Mouse (Mus musculus) adrenal gland, postnatal 14 days (tissue): ENCODE data around the gene Rnf150. TPM values are rescaled to one million over a fixed set of nuclear protein-coding genes. Genes with fewer than 3 reads are reported as not detected.
A peak's percentile ranks its signal among the peaks of the same experiment; 100 is the strongest.

Experiments
- DNase-seq: peaks from one replicate; pipeline ENCODE4 v3.0.0; 2021; ENCODE audit warnings: mixed read lengths
- long read RNA-seq, 2 experiments: library from polyadenylated mRNA; stranded (forward); transcript quantifications; one replicate each; pipeline ENCODE4 v2.0.0; 2021
- total RNA-seq: library from RNA; stranded (reverse); gene quantifications from 2 replicates; pipeline ENCODE4 v1.2.3, GENCODE M21; 2021

Rnf150 gene
- 13.8 and 14.2 TPM in 2 replicates for total RNA-seq
- long read RNA-seq, experiment 1, full-length matches to known transcripts = 3 of 5 reads
- long read RNA-seq, experiment 1, partial matches to known transcripts = 0 of 5 reads
- long read RNA-seq, experiment 1, other reads (novel, unspliced or antisense) = 2 of 5 reads
- long read RNA-seq, experiment 2, full-length matches to known transcripts = 1 of 2 reads
- long read RNA-seq, experiment 2, partial matches to known transcripts = 0 of 2 reads
- long read RNA-seq, experiment 2, other reads (novel, unspliced or antisense) = 1 of 2 reads

- peak; percentile 91 for DNase-seq
Measured at GRCm38 (mm10) chr8:82863041-82863744, at the start of gene Rnf150. Gene Rnf150, plus strand, starts transcription at chr8:82863356.

- no peak for DNase-seq
Measured at GRCm38 (mm10) chr8:82826135-82827046, 36.8 kb upstream of the Rnf150 start.

DNA sequence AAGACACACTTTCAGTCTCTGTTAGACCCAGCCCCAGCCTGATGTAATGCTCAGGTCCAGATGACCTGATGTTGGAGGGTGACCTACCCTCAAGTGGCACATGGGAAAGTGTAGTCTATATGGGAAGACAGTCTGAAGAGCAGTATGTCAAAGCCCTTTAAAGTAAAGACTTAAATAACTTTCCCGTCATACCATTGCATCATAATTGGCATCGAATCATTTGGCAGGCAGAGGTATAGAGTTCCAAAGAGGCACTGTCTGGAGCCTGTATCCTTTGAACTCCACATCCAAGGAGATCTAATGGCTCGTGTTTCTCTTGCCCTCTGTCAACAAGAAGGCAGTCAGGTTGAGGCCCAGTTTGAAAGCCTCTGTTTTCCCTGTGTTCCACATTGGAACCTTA, 22.7 kb upstream of the Rnf150 start:
- no peak for DNase-seq

GRCm38 (mm10) chr8:82840963-82841362, 22.2 kb upstream of the Rnf150 start:
- DNase-seq = no peak

DNA sequence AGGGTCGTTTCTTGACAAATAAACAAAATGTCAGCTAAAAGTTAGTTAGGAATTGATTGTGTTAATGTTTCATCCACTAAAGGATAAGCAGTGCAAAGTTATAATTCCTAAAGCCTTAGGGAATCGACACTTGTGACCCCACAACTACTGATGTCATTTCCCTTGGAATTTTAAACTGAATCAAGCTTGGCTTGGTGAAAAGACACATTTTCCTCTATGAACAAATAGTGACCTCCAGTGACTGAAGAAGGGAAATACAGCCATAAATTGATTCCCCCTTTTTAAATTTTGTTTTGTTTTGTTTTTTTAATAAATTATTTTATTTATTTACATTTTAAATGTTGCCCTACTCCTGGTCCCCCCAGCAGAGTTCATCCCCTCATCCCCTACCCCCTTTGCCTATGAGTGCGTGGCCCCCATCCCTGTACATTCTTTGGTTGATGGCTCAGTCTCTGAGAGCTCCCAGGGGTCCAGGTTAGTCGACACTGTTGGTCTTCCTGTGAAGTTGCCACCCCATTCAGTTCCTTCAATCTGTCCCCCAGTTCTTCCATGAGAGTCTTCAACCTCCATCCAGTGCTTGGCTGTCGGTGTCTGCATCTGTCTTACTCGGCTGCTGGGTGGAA, 21.5 kb upstream of the Rnf150 start:
- no peak for DNase-seq

DNA sequence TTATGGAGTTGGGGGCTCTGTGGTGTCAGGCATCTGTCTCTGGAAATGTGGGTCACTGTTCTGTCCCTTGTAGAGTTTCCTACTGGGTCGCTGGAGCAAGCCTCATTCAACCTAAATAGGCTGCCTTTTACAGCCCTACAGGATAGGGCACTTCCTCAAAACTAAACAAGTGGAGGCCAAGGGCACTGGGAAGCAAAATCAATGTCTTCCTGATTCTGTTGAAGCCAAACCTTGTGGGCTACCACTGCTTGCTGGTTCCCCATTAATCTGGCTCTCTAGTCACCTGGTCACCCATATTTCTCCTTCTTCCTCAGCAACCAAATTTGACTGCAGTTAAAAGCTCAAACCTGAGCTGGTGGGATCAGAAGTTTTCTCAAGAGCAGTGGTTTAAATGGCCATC, 19.5 kb upstream of the Rnf150 start:
- DNase-seq = no peak

GRCm38 (mm10) chr8:82844413-82844812, 18.7 kb upstream of the Rnf150 start:
- no peak for DNase-seq

GRCm38 (mm10) chr8:82846098-82846497, 17.1 kb upstream of the Rnf150 start:
- DNase-seq = no peak

DNA sequence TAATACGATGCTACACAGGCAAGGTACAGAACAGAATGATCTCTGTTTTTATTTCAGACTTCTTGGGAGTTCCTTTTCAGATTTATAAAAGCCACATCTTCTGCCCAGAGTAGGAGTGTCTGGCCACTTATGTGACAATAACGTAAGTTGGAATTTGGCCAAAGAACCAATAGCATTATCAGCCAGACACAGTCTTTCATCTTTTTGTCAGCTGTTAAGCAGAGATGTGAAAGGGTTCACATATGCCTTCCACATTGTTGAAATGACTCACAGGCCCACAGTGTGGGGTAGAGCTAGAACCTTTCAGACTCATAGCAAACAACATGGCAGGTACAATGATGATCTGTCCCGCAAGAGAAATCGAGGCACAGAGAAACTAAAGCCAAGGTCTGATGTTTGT, 16.4 kb upstream of the Rnf150 start:
- DNase-seq = no peak

DNA sequence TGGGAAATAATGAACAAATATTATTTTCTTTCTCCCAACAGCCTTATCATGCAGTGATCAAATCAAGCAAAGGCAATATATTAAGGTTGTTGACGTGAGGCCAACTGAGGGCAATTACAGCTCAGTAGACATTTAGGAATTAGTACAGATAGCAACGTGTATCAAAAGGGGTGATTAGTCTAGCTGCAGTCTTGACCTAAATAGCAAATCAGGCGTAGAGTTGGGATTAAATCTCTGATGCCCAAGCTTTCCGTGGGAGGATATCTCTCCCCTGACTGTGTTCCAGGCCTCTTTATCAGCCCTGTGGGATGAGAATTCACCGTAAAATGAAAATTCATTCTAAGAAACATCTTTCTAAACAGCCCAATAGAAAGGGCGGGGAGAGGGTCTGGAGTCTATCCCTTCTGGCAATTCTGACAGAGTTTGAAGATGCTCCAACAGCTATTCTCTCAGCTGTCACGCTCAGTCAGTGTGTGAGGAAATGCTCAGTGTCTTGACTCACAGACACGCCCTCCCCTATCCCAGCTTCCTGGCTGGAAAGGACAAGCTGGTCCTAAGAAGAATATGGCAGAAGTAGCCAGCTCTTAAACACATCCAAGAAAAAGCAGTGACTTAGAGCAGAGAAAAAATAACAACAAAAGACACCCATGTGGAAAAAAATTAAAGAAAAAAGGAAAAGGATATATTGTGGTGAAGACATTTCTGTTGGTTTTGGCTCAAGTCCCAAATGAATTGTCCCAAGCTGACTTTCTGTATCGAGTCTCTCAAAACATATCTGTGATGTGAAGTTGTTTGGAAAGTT, 4.4 kb upstream of the Rnf150 start:
- no peak for DNase-seq

DNA sequence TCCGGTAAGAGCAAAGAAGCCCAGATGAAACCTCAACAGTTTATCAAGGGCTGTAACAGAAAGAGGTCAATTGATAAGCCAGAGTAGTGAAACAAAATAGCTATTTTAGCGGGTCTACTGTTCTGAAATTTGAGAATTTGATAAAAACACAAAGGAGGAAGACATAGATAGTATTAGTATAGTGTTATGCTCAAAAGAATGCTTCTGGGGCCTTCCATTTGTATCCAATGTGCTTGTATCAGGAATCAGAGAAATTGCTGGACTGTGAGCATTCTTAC, 3.9 kb upstream of the Rnf150 start:
- no peak for DNase-seq

GRCm38 (mm10) chr8:82863745-82864520, 777 bp downstream of the Rnf150 start:
- peak; percentile 81 for DNase-seq

DNA sequence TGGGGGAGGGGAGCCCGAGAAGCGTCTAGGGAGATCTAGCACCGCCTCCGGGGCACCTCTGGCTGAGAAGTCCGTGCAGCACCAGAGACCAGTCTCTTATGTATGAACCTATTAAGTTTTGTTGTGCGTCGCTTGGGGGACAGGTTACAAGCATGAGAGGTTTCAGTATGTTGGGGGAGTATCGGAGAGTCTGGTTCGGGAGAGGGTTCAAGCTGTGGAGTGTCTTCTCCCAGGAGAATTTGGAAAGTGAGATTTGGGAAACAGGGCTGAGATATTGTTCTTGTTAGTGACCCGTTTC, 1.3 kb downstream of the Rnf150 start:
- DNase-seq = peak; percentile 57

GRCm38 (mm10) chr8:82865239-82865638, 2.1 kb downstream of the Rnf150 start:
- no peak for DNase-seq

DNA sequence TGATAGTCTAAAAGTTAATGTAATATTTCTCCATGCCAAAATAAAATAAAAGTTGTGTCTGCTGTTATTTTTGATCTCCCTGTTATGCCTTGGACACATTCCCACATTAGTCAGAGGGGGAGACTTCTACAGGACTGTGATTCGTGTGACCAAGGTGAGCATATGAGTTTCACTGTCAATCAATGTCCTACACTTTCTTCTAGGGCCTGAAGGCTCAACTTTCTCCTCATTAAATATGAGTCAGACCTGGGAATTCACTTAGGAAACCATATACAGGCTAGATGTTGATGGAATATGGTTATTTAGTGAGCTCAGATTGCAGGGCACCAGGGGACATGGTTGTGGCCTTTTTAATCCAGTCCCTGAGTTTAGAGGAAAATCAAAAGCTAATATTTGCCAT, 3.1 kb downstream of the Rnf150 start:
- no peak for DNase-seq

DNA sequence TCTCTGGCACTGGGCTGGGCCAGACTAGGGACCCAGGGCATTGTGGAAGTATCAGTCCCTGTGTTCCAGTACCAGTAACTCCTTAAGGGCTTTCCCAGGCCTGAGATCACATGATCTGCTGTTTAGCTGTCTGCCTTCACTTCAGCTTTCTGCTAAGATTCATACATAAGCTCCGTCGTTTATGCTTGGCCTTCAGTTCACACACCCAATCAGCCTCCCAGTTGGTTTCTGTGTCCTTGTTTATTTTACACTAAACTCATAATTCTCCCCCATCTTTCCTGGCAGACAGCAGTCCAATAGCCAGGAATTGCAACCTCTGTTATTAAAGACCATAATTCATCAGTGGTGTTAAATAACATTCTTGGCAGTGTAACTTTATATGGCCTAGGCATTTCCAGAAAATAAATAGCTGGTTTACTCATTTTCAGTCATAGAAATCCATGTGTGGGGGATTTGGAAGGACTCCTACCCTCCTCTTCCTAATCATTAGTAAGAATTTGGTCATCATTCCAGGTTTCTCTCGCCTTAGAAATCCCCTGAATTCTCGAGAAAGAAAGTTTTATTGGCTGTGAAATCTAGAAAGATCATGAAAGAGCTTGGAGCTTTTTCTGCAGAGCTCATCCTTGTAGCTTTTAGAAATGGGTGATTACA, 7.8 kb downstream of the Rnf150 start:
- no peak for DNase-seq

GRCm38 (mm10) chr8:82871986-82872385, 8.8 kb downstream of the Rnf150 start:
- DNase-seq = no peak

GRCm38 (mm10) chr8:82874102-82874501, 10.9 kb downstream of the Rnf150 start:
- no peak for DNase-seq

GRCm38 (mm10) chr8:82875135-82875534, 12.0 kb downstream of the Rnf150 start:
- no peak for DNase-seq

- no peak for DNase-seq
Measured at GRCm38 (mm10) chr8:82884480-82884879, 21.3 kb downstream of the Rnf150 start.

DNA sequence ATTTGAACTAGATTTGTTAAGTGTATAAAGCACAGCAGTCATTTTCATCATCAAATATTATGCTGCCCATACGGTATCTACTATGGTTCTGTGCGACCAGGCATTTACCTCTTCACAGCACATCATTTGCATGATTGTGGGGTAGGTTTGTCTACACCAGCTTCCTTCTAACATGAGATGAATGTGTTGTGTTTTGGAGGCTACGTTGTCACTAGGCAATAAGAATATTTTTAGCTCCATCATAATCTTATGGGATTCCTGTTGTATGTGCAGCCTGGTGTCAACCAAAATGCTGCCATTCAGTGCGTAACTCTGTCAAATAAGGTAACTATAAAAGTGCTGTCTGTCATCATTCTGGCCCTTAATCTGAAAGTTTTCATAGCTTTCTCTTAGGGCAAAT, 24.1 kb downstream of the Rnf150 start:
- no peak for DNase-seq
